Mouse (Mus musculus): ENCODE data around the gene Frmd5.
A peak's percentile ranks its signal among the peaks of the same experiment; 100 is the strongest.

The Frmd5 gene

GRCm38 (mm10) chr2:121628290-121628689 is 178.6 kb downstream of the Frmd5 start:
- DNase-seq (ENCODE audit: inconsistent age in 2 of 2, low spot score in 1 of 2) = peak in 1 of 2 experiments; percentile 53

DNA sequence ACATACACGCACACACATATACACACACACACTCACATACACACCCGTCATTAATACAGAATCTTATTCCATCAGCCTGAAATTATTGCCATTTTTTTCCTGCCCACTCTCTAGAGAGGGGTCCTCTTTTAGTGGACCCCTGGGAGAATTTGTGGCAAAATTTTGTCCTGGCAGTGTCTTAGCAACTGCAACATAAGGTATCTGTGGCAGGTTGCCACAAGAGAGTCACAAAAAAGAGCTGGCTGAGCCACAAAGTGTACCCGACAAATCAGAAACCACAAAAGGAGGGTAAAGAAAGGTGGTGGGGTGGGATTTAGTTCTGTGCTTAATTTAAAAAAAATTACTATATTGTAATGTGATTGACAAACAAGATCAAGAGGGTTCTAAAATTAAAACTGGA is 181.0 kb downstream of the Frmd5 start:
- DNase-seq (ENCODE audit: inconsistent age in 2 of 2, low spot score in 1 of 2) = no peak

- peak in 1 of 2 experiments; percentile 55 for DNase-seq (ENCODE audit: inconsistent age in 2 of 2, low spot score in 1 of 2)
Observed at GRCm38 (mm10) chr2:121621262-121622163, 185.4 kb downstream of the Frmd5 start.

GRCm38 (mm10) chr2:121620582-121621261 is 186.2 kb downstream of the Frmd5 start:
- DNase-seq (ENCODE audit: inconsistent age in 2 of 2, low spot score in 1 of 2) = no peak

GRCm38 (mm10) chr2:121615199-121615559 is 191.7 kb downstream of the Frmd5 start:
- DNase-seq (ENCODE audit: inconsistent age in 2 of 2, low spot score in 1 of 2) = no peak

DNA sequence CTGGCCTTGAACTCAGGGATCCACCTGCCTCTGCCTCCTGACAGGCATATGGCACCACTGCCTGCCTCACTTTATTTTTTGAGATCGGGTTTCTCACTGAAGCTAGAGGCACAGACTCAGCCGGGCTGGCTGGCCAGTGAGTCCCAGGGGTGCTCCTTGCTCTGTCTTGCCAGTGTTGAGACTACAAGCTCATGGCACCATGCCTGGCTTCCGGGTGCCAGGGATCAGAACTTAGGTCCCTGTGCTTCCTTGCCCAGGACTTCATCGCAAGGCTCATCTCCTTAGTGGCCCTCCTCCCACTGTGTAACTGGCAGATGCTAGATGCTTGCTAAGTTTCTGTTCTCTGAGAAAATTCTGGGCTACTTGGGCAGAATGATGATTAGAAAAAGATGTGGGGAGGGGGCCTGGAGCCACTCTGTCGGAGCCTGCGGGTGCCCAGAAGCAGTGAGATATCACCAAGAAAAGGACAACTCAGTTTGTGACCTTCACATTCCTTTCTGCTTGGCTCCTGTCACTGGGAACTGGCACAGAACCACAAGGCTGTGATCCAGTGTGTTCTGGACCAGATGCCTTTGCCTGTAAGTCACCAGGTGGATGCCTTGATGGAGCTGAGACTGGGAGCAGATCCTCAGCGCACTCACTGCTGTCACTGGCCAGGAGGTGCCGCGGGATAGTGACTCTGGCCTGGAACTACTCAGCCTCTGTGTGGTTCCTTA is 192.2 kb downstream of the Frmd5 start:
- DNase-seq (ENCODE audit: inconsistent age in 2 of 2, low spot score in 1 of 2) = peak; percentile 84 to 86

GRCm38 (mm10) chr2:121612112-121612511 is 194.8 kb downstream of the Frmd5 start:
- peak in 1 of 2 experiments; percentile 70 for DNase-seq (ENCODE audit: inconsistent age in 2 of 2, low spot score in 1 of 2)

DNA sequence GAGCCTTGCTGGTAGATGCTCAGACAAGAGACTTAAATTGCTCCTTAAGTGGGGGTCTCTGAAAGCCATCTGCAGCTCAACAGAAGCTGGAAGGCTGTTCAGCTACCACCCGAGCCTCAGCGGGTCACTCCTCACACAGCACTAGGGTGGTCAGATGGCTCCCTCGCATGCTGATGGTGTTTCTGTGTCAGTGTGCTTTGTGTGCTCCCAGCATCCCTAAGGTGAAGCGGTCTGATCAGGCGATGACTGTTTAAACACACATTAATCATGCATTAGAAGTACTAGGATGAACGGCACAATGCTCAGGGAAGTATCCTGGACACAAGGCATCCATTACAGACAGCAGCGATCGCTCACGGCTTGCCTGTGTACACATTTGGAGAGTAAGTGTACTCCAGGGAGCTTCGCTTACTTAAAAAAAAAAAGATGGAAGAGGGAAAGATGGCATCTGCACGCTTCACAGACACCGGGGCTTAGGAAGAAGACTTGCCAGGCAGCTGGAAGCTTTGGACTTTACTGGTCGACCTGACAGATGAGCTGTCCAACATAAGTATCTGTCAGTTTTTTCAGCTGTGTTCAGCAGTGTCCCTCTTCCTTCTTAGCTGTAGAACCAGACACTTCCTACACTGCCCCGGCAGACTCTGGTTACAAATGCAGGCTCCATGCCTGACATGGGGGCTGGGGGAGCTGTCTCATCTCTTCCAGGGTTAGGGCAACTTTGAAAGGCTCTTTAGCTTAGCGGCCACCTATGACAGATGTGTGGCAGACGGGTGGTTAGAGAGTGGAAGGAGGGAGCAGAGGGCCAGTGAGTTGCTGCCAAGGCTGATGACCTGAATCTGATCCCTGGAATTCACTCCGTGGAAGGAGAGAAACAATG is 196.6 kb downstream of the Frmd5 start:
- peak; percentile 40 to 63 for DNase-seq (ENCODE audit: inconsistent age in 2 of 2, low spot score in 1 of 2)

DNA sequence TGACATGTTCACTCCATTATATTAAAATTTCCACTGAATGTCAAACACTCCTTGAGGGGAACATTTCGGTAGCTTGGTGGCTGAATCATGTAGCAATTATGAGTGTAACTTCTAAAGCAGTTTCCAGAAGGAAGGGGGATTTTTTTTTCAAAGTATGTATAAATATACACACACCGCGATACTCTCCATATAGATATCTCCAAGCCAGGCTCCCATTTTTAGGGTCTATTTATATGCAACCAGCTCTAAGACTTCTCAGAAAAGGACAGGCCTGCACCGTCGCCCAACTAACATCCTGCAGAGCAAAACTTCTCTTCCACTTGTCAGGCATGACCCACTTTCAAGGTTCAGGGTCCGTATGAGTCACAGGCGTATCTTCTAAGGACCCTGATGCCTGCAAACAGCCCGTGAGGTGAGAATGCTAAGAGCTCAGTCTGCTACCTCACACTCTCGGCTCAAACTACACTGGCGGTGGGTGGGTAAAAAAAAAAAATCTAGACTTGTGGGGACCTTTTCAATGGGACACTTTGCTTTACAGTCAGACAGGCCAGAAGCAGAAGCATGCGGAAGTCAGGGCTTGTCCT is 197.7 kb downstream of the Frmd5 start:
- peak; percentile 73 to 89 for DNase-seq (ENCODE audit: inconsistent age in 2 of 2, low spot score in 1 of 2)

DNA sequence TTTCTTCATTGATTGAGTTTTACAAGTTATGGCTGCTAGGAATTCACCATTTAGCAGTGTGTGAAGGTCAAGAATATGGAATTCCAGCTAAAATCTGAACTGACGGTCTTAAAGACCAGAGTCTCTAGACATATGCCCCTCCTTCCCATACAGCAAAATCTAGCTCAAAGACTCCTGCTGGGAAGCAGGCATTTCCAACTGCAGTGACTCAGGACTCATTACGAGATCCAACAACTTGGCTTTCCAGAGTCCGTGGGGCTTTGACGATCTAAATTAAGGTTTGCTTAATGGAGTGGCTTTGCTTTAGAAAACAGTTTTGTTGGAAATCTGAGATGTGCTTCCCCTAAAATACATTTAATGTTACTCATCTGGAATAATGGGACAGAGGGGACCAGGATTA is 204.5 kb downstream of the Frmd5 start:
- no peak for DNase-seq (ENCODE audit: inconsistent age in 2 of 2, low spot score in 1 of 2)

DNA sequence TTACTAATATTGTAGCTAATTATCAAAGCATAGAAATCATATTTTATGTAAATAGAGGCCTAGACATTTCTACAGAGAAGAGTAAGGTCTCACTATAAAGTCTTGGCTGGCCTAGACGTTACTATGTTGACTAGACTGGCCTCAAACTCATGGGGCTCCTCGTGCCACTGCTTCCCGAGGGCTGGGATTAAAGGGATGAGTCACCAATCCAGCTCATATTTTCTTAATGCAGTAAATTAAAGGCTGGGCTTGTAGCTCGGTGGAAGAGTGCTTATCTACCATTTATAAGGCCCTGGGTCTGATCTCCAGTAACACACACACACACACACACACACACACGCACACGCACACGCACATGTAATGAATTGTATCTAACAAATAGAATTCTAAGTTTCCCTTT is 205.3 kb downstream of the Frmd5 start:
- peak; percentile 44 to 73 for DNase-seq (ENCODE audit: inconsistent age in 2 of 2, low spot score in 1 of 2)

DNA sequence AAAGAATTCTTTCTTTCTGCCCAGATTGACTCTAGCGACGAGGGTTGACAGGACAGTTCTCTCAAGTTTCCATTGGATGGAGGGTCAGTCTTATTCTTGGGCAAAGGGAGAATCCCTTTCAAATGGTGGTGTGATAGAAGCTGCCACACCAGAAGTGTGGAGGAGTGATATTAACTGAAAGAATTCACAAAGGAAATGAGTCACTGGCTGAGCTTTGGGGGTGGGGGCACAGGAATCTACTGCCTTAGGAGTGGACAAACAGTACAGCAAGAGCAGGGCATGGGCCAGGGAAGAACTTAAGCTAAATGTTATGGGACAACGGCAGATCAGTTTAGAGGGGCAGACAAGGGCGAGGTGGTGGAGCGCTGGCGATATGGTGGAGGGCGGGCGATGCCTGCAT is 206.2 kb downstream of the Frmd5 start:
- DNase-seq (ENCODE audit: inconsistent age in 2 of 2, low spot score in 1 of 2) = no peak

DNA sequence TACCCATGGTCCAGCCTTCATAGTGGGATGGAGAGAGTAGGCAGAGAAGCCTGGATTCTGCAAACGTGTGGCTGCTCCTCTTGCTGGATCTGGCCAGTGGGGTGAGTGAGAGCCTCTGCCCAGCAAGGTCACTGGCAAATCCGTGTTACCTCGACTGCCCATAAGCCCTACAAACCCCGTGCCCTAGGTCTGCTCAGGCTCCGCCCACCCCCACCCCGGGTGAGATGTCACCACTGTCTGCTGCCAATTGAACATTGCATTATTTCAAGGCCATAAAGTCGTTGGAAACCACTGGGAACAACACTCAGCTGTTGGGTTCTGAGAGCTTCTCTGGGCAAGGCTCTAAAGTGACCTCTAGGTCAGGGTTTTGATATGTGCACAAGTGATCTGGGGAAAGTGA is 208.6 kb downstream of the Frmd5 start:
- peak in 1 of 2 experiments; percentile 53 for DNase-seq (ENCODE audit: inconsistent age in 2 of 2, low spot score in 1 of 2)

GRCm38 (mm10) chr2:121596621-121597020 is 210.3 kb downstream of the Frmd5 start:
- no peak for DNase-seq (ENCODE audit: inconsistent age in 2 of 2, low spot score in 1 of 2)

DNA sequence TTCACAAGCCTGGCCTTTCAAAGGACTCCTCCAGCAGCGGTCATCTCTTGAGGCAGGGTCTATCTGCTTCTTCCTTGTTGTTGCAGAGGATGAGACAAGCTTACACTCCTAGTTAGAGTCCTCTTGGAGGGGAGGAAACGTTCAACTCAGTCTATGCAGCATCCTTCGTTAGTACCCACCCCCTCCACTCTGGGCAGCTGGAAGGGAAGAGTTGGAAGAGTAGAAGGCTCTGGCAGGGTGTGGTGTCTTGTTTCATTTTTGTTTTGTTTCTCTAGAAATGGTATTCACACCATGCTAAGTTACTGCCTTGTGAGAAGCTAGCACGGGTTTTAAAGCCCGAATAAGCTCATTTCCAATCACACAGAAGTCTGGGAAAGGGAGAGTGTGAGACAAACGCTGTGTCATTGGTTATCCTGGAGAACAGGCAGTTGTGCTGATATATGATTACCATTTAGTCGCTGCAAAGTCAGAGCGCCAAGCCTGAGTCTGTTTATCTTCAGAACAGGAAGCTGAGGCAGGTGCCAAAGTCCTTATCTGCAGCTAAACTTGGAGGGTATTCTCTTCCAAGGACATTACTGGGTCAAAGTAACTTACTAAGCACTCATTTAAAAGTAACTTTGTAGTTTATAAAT is 212.1 kb downstream of the Frmd5 start:
- peak in 1 of 2 experiments; percentile 69 for DNase-seq (ENCODE audit: inconsistent age in 2 of 2, low spot score in 1 of 2)

GRCm38 (mm10) chr2:121594131-121594530 is 212.8 kb downstream of the Frmd5 start:
- no peak for DNase-seq (ENCODE audit: inconsistent age in 2 of 2, low spot score in 1 of 2)

GRCm38 (mm10) chr2:121588309-121588694 is 218.6 kb downstream of the Frmd5 start:
- DNase-seq (ENCODE audit: inconsistent age in 2 of 2, low spot score in 1 of 2) = no peak

GRCm38 (mm10) chr2:121587523-121588308 is 219.2 kb downstream of the Frmd5 start:
- no peak for DNase-seq (ENCODE audit: inconsistent age in 2 of 2, low spot score in 1 of 2)

- no peak for DNase-seq (ENCODE audit: inconsistent age in 2 of 2, low spot score in 1 of 2)
Observed at GRCm38 (mm10) chr2:121584705-121585104, 222.2 kb downstream of the Frmd5 start.
